Mouse (Mus musculus) granulocyte monocyte progenitor cell, adult 5-6 weeks (primary cell): ENCODE data around the gene Zfp592. TPM values are rescaled to one million over a fixed set of nuclear protein-coding genes. Genes with fewer than 3 reads are reported as not detected.
A peak's percentile ranks its signal among the peaks of the same experiment; 100 is the strongest.
"Not testable (repeated sequence)": the region's sequence is repeated elsewhere in the genome, so short reads cannot be mapped to it uniquely, and the experiment has no call there.

Source experiments
- ATAC-seq: replicated peaks from 2 replicates; pipeline ENCODE4 v1.8.0; 2016; ENCODE audit warnings: mild to moderate bottlenecking, moderate TSS enrichment, inconsistent platforms; ENCODE audit not compliant: poor library complexity, severe bottlenecking
- total RNA-seq, 2 experiments: library from RNA; stranded (forward) in 1 of 2; stranded (reverse) in 1 of 2; fragments of 200-712, 200-1000 nt in 1 of 2; fragments of >200 nt in 1 of 2; fragmentation: Nextera tagmentation in 1 of 2; gene quantifications; 2 replicates each; pipeline ENCODE4 v1.2.3; 2014 to 2017

The Zfp592 gene
- total RNA-seq (2014; fragmentation: Nextera tagmentation) (26.4 and 37.5 TPM in 2 replicates), total RNA-seq (2017) (21.8 and 24.4 TPM in 2 replicates)

DNA sequence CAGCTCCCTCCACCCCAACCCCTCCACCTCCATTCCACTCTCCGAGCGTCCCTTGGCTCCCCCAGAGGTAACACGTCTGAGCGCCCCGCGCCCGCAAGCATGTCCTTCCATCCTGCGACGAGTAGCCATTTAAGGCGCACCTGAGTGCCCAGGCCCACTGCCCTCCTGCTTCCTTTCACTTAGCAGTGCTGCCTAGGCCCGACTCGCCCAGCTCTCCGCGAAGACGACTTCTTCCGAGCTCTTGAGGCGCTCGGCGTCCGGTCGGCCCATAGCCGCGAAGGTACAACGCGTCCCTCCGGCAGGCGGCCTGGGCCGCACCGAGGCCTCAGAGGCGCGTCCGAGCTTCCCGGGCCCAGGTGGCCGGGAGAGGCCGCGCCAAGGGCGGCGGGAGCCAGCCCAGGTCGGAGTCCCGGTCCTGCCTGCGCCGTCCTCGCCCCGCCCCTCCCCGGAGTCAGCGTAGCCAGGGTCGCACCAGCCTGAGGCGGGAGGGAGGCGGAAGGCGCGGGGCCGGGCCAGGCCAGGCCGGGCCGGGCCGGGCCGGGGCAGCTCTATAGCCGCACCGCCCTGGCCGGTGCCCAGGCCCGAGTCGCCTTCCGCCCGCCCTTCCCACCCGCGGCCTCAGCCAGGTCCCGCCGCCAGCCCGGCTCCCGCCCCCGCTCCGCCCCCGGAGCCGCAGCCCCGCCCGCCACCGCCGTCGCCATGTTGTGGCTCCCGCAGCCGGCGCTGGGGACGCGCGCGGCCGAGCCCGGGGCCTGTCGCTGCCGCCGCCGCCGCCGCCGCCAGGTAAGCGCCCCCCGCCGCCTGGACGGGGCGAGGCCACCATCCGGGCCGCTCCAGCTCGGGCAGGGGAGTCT lies at the start of gene Zfp592:
Gene Zfp592, plus strand, starts transcription at position 702 of the 854 bp plus-strand sequence.
- ATAC-seq: peak; percentile 39

GRCm38 (mm10) chr7:80947445-80948350 lies 45.8 kb upstream of the Zfp592 start, which contains the start of gene Sec11a:
Gene Sec11a (minus strand): TSS chr7:80947780.
- ATAC-seq: peak; percentile 96

- no peak for ATAC-seq
These were observed 42.0 kb upstream of the Zfp592 start for GRCm38 (mm10) chr7:80951461-80951860.

DNA sequence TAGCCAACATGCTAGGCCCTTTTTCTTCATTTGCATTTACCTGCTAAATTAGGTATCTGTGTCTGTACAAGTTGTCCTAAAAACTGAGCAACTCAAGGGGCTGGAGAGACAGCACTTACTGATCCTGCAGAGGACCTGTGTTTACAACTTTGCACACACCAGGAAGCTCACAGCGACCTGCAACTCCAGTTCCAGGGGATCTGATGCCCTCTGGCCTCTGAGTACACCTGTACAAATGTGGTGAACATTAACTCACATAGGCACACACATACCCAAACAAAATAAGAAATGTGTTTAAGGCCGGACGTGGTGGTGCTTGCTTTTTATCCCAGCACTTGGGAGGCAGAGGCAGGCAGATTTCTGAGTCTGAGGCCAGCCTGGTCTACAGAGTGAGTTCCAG lies 41.3 kb upstream of the Zfp592 start:
- ATAC-seq: no peak

GRCm38 (mm10) chr7:80954251-80954650 lies 39.2 kb upstream of the Zfp592 start:
- ATAC-seq: no peak

DNA sequence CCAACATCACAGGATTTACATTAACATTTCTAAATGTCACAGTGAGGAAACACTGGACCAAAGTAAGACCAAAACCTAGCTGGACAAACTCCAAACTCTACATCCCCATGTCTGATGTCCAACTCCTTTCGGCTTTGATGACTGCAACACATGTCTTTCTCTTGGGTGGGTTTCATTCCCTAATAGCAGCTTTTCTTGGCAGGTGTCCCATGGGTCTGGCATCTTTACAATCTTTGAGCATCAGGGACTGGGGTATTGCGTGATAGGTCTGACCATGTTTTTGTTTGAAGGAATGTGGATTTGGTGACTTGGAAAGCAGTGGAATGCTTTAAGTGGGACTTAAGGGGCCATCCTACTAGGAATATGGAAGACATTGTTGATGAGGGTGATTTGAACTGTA lies 36.6 kb upstream of the Zfp592 start:
- no peak for ATAC-seq

GRCm38 (mm10) chr7:80959003-80959402 lies 34.5 kb upstream of the Zfp592 start:
- ATAC-seq: no peak

GRCm38 (mm10) chr7:80962799-80963198 lies 30.7 kb upstream of the Zfp592 start:
- ATAC-seq: no peak

GRCm38 (mm10) chr7:80970913-80971312 lies 22.6 kb upstream of the Zfp592 start:
- ATAC-seq: no peak

DNA sequence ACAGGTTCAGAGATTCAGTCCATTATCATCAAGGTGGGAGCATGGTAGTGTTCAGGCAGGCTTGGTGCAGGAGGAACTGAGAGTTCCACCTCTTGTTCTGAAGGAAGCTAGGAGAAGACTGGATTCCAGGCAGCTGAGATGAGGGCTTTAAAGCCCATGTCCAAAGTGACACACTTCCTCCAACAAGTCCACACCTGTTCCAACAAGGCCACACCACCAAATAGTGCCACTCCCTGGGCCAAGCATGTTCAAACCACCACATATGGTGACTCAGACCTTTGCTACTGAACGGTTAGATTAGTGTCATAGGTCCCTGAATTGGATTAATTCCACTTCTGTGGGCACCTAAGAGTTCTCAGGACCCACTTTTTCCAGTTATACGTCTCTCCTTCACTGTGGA lies 22.1 kb upstream of the Zfp592 start:
- ATAC-seq: no peak

DNA sequence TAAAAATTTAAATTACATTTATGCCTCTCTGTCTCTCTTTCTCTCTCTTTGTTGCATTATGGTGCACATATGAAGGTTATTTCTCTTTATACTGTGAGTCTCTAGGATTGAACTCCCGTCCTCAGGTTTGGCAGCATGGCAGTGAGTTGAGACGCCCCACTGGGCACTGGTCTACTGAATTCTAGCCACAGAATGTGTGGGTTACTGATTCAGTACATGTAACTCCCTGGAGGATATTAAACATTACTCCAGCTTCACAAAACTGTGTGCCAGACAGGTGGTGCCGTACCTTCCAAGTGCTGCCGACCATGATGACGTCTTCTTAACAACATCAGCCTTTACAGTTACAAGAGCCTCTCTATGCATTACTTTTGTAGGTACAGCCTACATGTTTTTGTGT lies 21.4 kb upstream of the Zfp592 start:
- no peak for ATAC-seq

DNA sequence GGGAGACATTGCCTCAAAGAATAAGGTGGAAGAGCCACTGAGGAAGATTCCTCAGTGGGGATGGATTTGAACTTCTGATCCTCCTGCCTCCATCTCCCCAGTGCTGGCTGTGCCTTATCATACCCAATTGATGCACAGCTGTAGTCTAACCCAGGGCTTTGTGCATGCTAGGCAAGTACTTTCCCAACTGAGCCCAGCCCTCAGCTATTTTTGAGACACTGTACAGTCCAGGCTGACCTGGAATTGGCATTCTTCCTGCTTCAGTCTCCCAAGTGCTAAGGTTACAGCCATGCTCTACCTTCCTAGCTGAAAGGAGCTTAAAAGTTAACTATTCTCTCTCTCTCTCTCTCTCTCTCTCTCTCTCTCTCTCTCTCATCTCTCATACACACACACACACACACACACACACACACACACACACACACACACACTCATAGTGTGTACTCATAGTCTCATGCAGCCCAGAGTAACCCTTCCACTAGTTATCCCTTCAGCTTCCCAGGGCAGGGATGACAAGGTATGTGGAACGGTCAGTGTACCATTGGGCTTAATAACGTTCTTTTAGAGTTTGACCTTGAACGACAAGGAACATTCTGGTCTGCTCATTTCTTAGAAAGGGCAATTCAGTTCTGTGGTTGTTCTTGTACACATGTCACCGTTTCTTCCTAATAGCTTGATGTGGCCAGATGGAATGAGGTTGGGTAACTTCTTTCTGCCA lies 20.4 kb upstream of the Zfp592 start:
- not testable (repeated sequence) for ATAC-seq

DNA sequence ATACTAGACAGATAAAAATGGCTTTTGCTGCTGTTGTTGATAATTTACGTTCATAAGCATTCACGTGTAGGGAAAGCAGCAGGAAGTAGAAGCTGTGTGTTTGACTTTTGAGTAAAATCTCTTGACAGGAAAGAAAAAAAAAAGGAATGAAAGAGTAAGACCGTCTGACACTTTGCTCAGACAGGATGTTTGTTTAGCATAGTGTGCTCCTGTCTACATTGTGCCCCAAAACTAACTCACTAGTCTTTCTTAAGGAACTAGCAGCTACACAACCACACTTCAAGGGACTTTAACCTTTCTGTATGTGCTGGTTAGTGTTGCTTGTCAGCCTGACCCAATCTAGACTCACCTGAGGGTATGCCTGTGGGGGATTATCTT lies 19.9 kb upstream of the Zfp592 start:
- not testable (repeated sequence) for ATAC-seq

DNA sequence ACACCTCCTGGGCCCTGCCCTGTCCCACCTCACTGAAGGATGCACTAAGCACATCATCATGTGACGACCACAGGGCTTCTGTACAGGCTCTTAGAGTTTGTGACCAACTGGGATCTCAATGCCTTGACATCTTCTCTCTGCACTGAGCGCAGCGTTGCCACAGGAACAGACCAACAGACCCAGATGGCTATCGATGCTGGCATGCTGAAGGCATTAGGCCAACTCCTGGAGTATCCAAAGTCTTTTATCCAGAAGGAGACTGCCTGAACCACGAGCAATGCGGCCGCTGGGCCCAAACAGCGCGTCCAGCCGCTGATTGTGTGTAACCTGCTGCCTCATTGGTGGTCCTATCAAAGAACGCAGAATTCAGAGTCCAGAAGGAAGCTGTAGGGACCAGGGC lies 12.9 kb upstream of the Zfp592 start:
- ATAC-seq: no peak

DNA sequence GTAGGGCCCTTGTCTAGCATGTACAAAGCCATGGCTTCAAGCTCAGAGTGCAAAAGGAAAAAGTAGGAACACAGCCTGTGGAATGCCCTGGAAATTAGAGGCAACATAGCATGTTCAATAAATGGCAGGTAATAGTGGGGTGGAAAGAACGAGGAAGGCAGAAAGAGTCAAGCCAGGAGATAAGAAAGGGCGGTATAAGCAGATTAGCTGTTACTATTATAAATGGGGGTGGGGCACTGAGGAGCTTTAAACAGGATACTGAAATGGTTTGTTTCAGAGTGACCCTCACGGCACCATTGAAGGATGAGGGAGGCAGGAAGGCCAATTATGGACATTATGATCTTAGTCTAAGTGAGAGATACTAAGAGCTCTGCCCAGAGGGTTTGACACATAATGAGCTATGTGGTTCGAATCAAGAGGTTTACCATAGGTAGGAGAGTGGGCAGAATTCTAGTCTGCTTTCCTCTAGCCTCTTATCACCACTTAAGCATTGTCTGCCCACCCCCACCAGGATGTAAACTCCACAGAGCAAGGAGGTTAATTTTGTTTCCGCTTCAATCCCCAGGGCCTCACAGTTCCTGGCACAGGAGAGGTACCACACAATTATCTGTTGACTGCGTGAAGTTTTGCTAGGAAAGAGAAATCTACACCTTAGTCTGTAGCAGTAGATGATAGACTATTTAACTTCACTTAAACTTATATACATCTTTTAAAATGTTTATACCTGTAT lies 6.9 kb upstream of the Zfp592 start:
- ATAC-seq: no peak

- no peak for ATAC-seq
These were observed 5.5 kb upstream of the Zfp592 start for GRCm38 (mm10) chr7:80987805-80988625.

- ATAC-seq: no peak
These were observed 3.2 kb upstream of the Zfp592 start for GRCm38 (mm10) chr7:80990276-80990675.

GRCm38 (mm10) chr7:80991589-80991988 lies 1.9 kb upstream of the Zfp592 start:
- ATAC-seq: no peak

DNA sequence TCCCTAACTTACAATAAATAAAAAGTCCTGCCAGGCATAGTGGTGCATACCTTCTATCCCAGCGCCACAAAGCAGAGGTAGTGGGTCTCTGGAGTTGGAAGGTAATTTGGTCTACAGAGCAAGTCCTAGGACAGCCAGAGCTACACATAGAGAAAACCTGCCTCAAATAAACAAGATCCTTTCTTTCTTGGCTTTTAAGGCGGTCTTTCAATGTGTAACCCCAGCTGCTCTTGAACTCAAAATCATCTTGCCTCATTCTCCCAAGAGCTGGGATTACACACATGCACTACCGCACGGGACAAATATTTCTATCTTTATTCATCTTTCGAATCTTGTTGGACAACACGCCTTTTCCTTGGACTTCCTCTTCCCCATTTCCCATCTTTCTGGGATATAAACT lies 1.4 kb upstream of the Zfp592 start:
- ATAC-seq: no peak
